Mouse (Mus musculus): ENCODE measurements around the gene Gm6169. TPM values are rescaled to one million over a fixed set of nuclear protein-coding genes. Genes with fewer than 3 reads are reported as not detected.
"Not testable (repeated sequence)": the region's sequence is repeated elsewhere in the genome, so short reads cannot be mapped to it uniquely, and the experiment has no call there.

Gm6169 gene
- 3.8 and 5.5 TPM in 2 replicates for polyA plus RNA-seq (2012; rRNA removed)

DNA sequence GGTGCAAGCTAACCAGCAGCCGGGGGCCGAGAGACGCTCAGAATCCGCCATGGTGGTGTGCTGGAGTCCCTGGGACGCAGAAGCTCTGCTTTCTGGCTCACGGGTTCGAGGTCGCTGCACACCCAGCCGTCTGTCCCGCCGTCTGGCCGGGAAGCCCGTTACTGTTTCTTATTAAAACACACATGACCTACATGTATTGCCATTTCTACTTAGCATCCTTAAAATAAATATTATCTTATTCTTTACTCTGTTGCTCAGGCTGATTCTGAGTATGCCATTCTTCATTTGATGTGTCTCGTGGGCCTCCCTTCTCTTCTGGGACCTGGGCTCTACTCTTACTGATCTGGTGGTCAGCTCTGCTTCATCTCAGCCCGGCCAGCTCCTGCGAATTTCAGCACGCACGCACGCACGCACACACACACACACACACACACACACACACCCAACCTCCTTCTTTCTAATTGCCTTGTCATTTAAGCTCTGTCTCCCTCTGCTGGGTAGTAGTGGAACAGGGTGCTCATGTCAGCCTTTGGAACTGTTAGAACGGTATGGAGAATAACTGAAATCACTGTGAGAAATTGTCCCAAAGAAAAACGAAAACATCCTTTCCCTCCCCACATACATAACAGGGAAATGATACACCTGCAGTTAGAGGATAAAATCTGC is at the start of gene Gm6169:
TSS of gene Gm6169 (minus strand) at position 51 of the 666 bp plus-strand sequence.
- 63% methylated on average over 22 of the region's 22 CpGs for WGBS
- DNase-seq (ENCODE audit: low read depth, low spot score), result peak; percentile 19

- DNase-seq (ENCODE audit: low read depth, low spot score), result peak; percentile 8
Measured at GRCm38 (mm10) chr13:97145834-97146233, 46.8 kb upstream of the Gm6169 start.

GRCm38 (mm10) chr13:97142321-97142720 is 43.3 kb upstream of the Gm6169 start:
- 84% methylated on average over 7 of the region's 7 CpGs for WGBS
- no peak for DNase-seq (ENCODE audit: low read depth, low spot score)

More at GRCm38 (mm10) chr13:97145834-97146233, 46.8 kb upstream of the Gm6169 start:
- WGBS, result 51% methylated on average over 4 of the region's 4 CpGs

- 18% methylated on average over 8 of the region's 8 CpGs for WGBS
- DNase-seq (ENCODE audit: low read depth, low spot score), result not testable (repeated sequence)
Measured at GRCm38 (mm10) chr13:97138404-97138931, 39.4 kb upstream of the Gm6169 start.

DNA sequence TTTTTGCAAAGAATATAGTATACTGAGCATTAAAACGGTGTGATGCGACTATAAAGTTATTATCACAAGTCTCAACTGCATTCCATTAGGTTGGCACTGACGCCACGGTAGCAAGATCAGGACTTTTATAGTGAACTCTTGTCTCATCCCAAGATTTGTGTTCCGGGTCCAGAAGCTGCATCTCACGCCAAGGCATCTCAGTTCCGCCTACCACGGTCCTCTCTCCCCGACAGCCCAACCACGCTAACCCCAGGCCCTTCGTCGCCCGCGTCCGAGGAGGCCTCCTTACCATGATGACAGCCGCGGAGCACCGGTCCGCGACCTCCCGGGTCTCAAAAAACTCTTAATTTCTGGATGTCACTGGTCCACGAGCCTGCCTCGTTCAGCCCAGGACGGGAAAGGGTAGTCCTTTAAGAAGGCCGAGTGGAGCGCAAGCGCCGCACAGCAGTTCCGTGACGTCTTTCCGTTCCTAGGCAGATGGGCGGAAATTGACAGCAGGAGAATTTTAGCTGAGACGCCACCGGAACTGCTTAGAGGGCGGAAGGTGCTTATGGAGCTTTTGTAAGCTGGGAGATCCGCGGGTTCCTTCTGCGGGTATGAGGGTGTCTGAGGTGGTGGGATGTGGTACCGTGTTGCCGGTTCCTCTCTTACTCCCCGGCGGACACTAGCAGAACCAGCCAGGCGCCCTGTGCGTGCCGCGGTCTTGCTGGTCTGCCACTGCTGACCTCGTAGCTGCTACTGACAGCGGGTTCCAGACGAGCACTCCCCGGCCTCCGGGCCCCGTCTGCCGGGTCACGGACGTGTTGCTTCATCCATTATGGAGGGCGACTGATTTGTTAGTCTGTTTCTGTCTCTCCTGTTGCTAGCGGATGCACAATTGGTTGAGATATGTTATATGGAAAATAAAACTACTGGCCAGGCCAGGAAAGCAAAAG is 38.7 kb upstream of the Gm6169 start, which contains the start of the genes Gfm2 and Nsa2:
TSS of gene Gfm2 (plus strand) at position 472 of the 935 bp plus-strand sequence.
TSS of gene Nsa2 (minus strand) at position 472 of the 935 bp plus-strand sequence.
- under 1% methylated on average over 57 of the region's 57 CpGs for WGBS
- peak; percentile 78 for DNase-seq (ENCODE audit: low read depth, low spot score)

- DNase-seq (ENCODE audit: low read depth, low spot score), result not testable (repeated sequence)
- no CpG with 5 or more reads among the region's 2 CpGs for WGBS
Measured at GRCm38 (mm10) chr13:97130413-97130812, 31.4 kb upstream of the Gm6169 start.

DNA sequence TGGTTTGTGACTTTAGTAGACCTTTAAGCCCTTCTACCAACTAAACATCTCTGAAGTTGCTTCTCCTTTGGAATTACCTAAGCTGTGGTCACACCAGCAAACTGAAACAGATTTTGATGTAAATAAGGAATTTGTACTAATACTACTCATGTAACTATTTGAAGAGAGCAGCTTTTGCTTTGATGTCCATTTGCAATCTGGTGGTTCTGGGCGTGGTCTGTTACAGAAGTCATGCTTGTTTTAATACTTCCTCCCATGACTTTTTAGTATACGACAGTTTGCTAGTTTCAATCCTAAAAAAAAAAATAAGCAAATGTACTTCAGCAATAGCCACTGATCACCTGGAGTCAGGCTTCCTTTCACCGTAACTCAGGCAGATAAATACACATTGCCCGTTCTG is 30.6 kb upstream of the Gm6169 start:
- 78% methylated on average over 4 of the region's 4 CpGs for WGBS
- DNase-seq (ENCODE audit: low read depth, low spot score), result not testable (repeated sequence)

- no peak for DNase-seq (ENCODE audit: low read depth, low spot score)
- WGBS, result 70% methylated on average over 3 of the region's 3 CpGs
Measured at GRCm38 (mm10) chr13:97121341-97121740, 22.3 kb upstream of the Gm6169 start.

GRCm38 (mm10) chr13:97109046-97109445 is 10.0 kb upstream of the Gm6169 start:
- DNase-seq (ENCODE audit: low read depth, low spot score), result no peak
- WGBS, result 71% methylated on average over 4 of the region's 4 CpGs

GRCm38 (mm10) chr13:97107721-97108120 is 8.7 kb upstream of the Gm6169 start:
- DNase-seq (ENCODE audit: low read depth, low spot score), result not testable (repeated sequence)
- 89% methylated on average over 4 of the region's 4 CpGs for WGBS

DNA sequence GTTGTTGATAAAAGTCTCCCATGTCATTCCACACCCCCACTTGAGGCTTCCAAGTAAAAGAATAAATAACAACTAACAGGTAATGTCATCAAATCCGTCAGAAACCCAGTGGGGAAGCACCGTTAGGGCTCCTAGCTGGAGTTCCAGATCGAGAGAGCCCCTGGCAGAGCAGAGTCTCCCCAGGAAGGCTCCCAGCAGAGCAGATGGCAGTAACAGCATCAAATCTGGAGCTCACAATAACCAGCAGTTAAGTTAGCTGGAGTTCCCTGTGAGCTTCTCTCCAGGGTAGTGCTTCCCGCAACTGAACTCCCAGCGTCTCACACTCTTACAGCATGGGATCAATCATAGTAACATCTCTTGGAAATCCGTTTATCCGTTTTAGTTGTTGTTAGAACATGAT is 6.0 kb upstream of the Gm6169 start:
- no peak for DNase-seq (ENCODE audit: low read depth, low spot score)
- WGBS, result 78% methylated on average over 7 of the region's 7 CpGs

GRCm38 (mm10) chr13:97095726-97096125 is 3.3 kb downstream of the Gm6169 start:
- 64% methylated on average over 4 of the region's 4 CpGs for WGBS
- DNase-seq (ENCODE audit: low read depth, low spot score), result no peak

DNA sequence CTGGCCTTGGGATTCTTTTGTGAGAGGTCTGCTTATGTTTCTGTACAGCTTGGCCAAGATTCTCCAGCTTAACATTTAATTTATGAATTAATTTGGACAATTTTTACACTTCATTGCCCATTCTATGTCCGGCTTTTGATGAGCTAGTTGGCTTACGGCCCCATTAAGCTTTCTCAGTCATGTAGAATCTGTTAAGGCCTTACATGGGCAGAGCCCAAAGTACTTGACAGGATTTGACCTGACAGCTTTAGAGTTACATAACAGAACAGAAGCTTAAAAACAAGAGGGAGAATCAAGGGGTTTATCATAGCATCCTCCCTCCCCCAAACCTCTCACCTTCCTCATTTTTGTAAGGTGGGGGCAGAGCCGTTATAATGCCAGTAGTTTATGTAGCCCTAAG is 10.9 kb downstream of the Gm6169 start:
- no peak for DNase-seq (ENCODE audit: low read depth, low spot score)
- WGBS, result 81% methylated on average over 3 of the region's 3 CpGs

- WGBS, result 94% methylated on average over 6 of the region's 6 CpGs
- DNase-seq (ENCODE audit: low read depth, low spot score), result no peak
Measured at GRCm38 (mm10) chr13:97087421-97087820, 11.6 kb downstream of the Gm6169 start.

DNA sequence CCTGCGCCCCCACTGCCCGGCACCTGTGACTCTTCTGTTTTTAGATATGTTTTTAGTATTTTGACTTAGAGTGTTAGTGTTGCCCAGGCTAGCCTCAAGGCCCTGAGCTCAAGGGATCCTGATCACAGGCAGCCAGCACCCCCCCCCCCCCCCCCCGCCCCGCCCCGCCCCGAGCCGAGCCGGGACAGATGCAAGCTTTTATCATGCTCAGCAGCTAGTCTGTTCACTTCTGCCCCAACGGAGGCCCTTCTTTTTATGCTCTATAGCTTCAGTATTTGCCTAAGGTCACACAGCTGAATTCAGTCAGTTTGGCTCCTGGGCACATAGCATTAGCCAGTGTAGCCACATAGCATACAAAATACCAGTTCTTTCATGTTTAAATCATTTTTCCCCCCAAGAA is 12.7 kb downstream of the Gm6169 start:
- no peak for DNase-seq (ENCODE audit: low read depth, low spot score)
- WGBS, result 50% methylated on average over 9 of the region's 9 CpGs

DNA sequence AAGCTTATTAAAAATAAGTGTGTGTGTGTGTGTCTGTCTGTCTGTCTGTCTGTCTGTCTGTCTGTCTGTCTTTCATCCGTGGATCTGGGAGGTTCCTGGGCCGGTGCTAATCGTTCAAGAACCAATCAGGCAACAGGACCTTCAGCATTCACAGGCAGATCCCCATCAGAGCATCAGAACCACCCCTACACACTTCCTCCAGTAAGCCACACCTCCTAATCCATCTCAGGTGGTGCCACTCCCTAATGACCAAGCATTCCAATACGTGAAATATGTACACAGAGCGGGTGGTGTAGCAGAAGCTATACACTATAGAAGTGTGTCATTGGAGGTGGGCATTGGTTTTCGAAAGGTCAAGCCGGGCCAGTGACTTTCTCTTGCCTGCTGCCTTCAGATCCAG is 16.6 kb downstream of the Gm6169 start:
- DNase-seq (ENCODE audit: low read depth, low spot score), result no peak
- WGBS, result 72% methylated on average over 7 of the region's 7 CpGs

- no peak for DNase-seq (ENCODE audit: low read depth, low spot score)
- 83% methylated on average over 3 of the region's 3 CpGs for WGBS
Measured at GRCm38 (mm10) chr13:97080615-97081014, 18.4 kb downstream of the Gm6169 start.

DNA sequence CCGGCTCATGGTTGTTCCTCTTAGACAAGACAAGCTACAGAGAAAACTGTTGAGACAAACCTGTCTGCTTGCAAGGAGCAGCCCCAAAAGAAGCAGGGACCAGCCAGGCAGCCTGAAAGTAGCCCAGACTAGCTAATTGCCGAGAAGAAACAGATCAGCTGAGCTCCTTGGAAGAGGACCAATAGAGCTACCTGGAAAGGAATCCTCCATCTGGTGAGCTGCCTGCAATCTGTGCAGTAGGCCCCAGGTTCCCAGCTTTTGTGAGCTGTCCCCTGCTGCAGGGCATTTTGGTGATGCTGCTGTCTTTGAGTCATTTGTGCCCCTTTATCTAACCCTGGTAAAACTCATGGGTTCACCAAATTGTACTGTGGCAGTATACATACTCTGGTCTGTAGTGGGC is 18.8 kb downstream of the Gm6169 start:
- no peak for DNase-seq (ENCODE audit: low read depth, low spot score)
- 56% methylated on average over 2 of the region's 2 CpGs for WGBS

DNA sequence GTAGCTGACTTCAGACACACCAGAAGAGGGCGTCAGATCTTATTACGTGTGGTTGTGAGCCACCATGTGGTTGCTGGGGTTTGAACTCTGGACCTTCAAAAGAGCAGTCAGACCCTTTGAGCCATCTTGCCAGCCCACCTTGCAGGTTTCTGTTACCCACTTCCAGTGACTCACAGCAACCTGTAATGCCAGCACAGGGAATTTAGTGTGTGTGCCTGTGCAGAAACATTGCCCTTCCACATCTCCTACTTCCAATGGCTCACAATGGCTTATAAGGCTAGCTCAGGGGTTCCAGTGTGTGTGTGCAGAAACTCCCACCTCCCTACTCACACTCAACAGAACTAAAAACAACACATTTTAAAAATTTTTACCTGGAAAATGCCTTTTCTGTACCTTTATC is 21.5 kb downstream of the Gm6169 start:
- WGBS, result 98% methylated on average over 2 of the region's 2 CpGs

DNA sequence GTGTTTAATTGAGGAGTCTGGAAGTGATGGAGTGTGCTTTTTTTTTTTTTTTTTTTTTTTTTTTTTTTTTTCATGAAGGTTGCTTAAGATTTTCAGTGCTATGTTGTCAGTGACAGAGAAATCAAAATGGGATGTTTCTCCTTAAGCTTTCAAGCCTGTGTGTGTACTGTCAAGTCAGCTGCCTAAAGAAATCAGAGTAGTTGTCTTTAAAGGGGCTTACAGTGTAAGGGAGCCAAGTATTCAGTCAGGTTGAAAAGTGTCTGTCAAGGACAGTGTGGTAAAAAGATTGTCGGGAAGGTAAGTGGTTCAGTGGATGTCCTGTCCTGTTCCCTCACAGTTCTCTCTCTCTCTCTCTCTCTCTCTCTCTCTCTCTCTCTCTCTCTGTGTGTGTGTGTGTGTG is 25.5 kb downstream of the Gm6169 start:
- 56% methylated on average over 1 of the region's 1 CpGs for WGBS
- DNase-seq (ENCODE audit: low read depth, low spot score), result no peak

More for the DNA sequence above, 21.5 kb downstream of the Gm6169 start:
- no peak for DNase-seq (ENCODE audit: low read depth, low spot score)
